Comparison of ENCODE assay signal across 8 mouse cellular contexts in the genomic region with DNA sequence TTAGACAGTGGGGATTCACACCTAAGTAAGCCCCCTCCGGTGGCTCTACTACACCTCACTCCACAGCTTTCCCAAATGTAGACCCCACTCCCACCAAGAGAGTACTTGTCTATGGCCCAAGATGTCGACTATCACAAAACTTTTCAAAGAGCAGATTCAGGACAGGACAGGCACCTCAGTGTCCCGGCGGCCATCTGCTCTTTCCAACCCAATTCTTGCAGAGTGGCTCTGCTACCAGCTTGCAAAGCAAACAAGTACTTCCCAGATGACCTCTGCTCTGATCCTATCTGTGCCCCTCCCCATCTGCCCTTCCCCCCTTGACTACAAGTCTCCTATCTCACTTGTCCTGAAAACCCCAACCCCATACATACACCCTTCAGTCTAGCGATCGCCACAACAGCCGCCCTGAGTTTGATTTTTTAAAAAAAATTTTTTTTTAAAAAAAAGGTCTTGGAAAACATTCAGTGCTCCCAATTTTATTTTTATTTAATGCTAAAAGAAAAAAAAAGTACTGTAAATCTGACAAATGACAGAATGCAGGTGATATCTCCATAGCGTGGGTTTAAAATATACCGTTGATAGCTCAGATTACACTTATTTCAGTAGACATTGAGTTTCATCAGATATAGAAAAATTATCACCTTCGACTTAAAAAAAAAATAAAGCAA. TPM values are rescaled to one million over a fixed set of nuclear protein-coding genes. Genes with fewer than 3 reads are reported as not detected.
DNase-seq lines count a peak whose midpoint lies in the region; ATAC-seq lines count a peak whose summit lies in the region.

No protein-coding gene starts in this region.

- no peaks in the 10 kb centered on the region for H3K27me3 ChIP-seq in megakaryocyte, embryonic 14.5 days (replicated peaks)
- H3K27me3 ChIP-seq in forebrain, embryonic 11.5 days (ENCODE audit: control insufficient read depth, insufficient read depth, low read length), result no peaks in the 10 kb centered on the region
- H3K27me3 ChIP-seq in midbrain, embryonic 12.5 days, result 0 out of 2 replicates have a peak, but pooled peaks cover 2% of the 10 kb centered on the region

- H3K36me3 ChIP-seq in megakaryocyte, embryonic 14.5 days (replicated peaks; ENCODE audit: low read length), result peaks cover 75% of the 10 kb centered on the region
- H3K36me3 ChIP-seq in forebrain, embryonic 11.5 days (ENCODE audit: control insufficient read depth, insufficient read depth, low read length), result no peaks in the 10 kb centered on the region; the same call in 1 of the 2 replicates
- 0 out of 2 replicates have a peak, but pooled peaks cover 6% of the 10 kb centered on the region for H3K36me3 ChIP-seq in midbrain, embryonic 12.5 days

- no peak for DNase-seq in forebrain, embryonic 11.5 days (ENCODE audit: low spot score)
- DNase-seq in induced T-regulatory cell, adult 2 months (ENCODE audit: low read depth), result peak; percentile 40
- no peak for DNase-seq in left cerebral cortex, adult 9 months (ENCODE audit: low spot score in 2 of 2)
- no peak for DNase-seq in layer of hippocampus, adult 18-20 months (ENCODE audit: low spot score in 2 of 2)
- no peak for DNase-seq in right cerebral cortex, postnatal 4 days

- H3K4me3 ChIP-seq in megakaryocyte, embryonic 14.5 days (replicated peaks), result peak overlapping the region; percentile 100
- no peak overlapping the region for H3K4me3 ChIP-seq in forebrain, embryonic 11.5 days (ENCODE audit: low read depth, low read length)
- peak overlapping the region; percentile 98 for H3K4me3 ChIP-seq in midbrain, embryonic 12.5 days

- ATAC-seq in megakaryocyte, adult 5-6 weeks (ENCODE audit: poor library complexity, severe bottlenecking), result no peak
- no peak for ATAC-seq in forebrain, embryonic 11.5 days (replicated peaks; ENCODE audit: low FRiP score)
- no peak for ATAC-seq in midbrain, embryonic 12.5 days (ENCODE audit: low FRiP score, low read depth)

- peaks cover 59% of the 10 kb centered on the region for H3K4me1 ChIP-seq in megakaryocyte, embryonic 14.5 days
- H3K4me1 ChIP-seq in forebrain, embryonic 11.5 days (replicated peaks; ENCODE audit: control insufficient read depth, insufficient read depth, low read length), result peaks cover 29% of the 10 kb centered on the region
- H3K4me1 ChIP-seq in midbrain, embryonic 12.5 days, result peaks cover 71% of the 10 kb centered on the region

- WGBS in forebrain, embryonic 11.5 days, result 87% methylated on average over 10 of the region's 10 CpGs
- 82% methylated on average over 10 of the region's 10 CpGs for WGBS in midbrain, embryonic 12.5 days

- H3K4me2 ChIP-seq in forebrain, embryonic 11.5 days (ENCODE audit: low read depth, low read length, severe bottlenecking), result peak overlapping the region; percentile 1; the same call in 1 of the 2 replicates
- peak overlapping the region; percentile 95 for H3K4me2 ChIP-seq in midbrain, embryonic 12.5 days (replicated peaks)

- H3K9ac ChIP-seq in forebrain, embryonic 11.5 days (ENCODE audit: low read length), result no peak overlapping the region
- no peak overlapping the region for H3K9ac ChIP-seq in midbrain, embryonic 12.5 days (replicated peaks)

- no peak overlapping the region for H3K27ac ChIP-seq in forebrain, embryonic 11.5 days (ENCODE audit: low read depth, low read length)
- no peak overlapping the region for H3K27ac ChIP-seq in midbrain, embryonic 12.5 days (replicated peaks)

- H3K9me3 ChIP-seq in megakaryocyte, embryonic 14.5 days, result no peaks in the 10 kb centered on the region
- no peaks in the 10 kb centered on the region for H3K9me3 ChIP-seq in forebrain, embryonic 11.5 days (ENCODE audit: control insufficient read depth, low read length)
- H3K9me3 ChIP-seq in midbrain, embryonic 12.5 days, result no peaks in the 10 kb centered on the region

RNA-seq across cellular contexts. Expression of gene Irf2bp2, which starts 5.8 kb away (rescaled TPM):
- polyA plus RNA-seq in megakaryocyte, embryonic 14.5 days (2012; ENCODE audit: insufficient read depth, low replicate concordance), result 51.5 and 58.6 TPM in 2 replicates
- total RNA-seq in megakaryocyte, adult 5-6 weeks (2015), result 95.9 and 105 TPM in 2 replicates
- total RNA-seq in megakaryocyte, adult 5-6 weeks (2017), result 93.8 and 99.8 TPM in 2 replicates
- polyA plus RNA-seq in forebrain, embryonic 11.5 days (2014; fragmentation: Nextera tagmentation; extraction: Ambion mirVana), result 4.5 and 4.6 TPM in 2 replicates
- 7.5 and 7.7 TPM in 2 replicates for polyA plus RNA-seq in midbrain, embryonic 12.5 days (2016; fragmentation: Nextera tagmentation; extraction: Ambion mirVana)
- 10 to 100 TPM; 62.6 to 73.0 TPM for total RNA-seq in layer of hippocampus, adult 18-20 months (2021)
